Mouse (Mus musculus): ENCODE data around the gene Gba. TPM values are rescaled to one million over a fixed set of nuclear protein-coding genes. Genes with fewer than 3 reads are reported as not detected.

Gba gene
- polyA plus RNA-seq, 1 experiment from 2014 or later = 42.7 TPM

- Histone ChIP-seq H3K27me3 (no peaks in the 10 kb centered on the region), H3K36me3 (no peaks in the 10 kb centered on the region), H3K27ac (replicated peaks) (no peak overlapping the region), H3K4me2 (replicated peaks) (no peak overlapping the region), H3K9ac (replicated peaks) (no peak overlapping the region), H3K4me1 (peaks cover 22% of the 10 kb centered on the region), H3K9me3 (no peaks in the 10 kb centered on the region), H3K4me3 (no peak overlapping the region)
- no peak for ATAC-seq (replicated peaks)
- WGBS = 23% methylated on average over 7 of the region's 7 CpGs
Observed at GRCm38 (mm10) chr3:89250435-89251040, 47.8 kb downstream of the Gba start.

- no peaks in the 10 kb centered on the region for H3K9me3 ChIP-seq
- no peaks in the 10 kb centered on the region for H3K27me3 ChIP-seq
- H3K4me2 ChIP-seq (replicated peaks) = no peak overlapping the region
- WGBS = 10% methylated on average over 17 of the region's 17 CpGs
- ATAC-seq (replicated peaks) = no peak
- no peak overlapping the region for H3K9ac ChIP-seq (replicated peaks)
- H3K4me3 ChIP-seq = no peak overlapping the region
- peaks cover 17% of the 10 kb centered on the region for H3K4me1 ChIP-seq
- H3K36me3 ChIP-seq = no peaks in the 10 kb centered on the region
- H3K27ac ChIP-seq (replicated peaks) = no peak overlapping the region
Observed at GRCm38 (mm10) chr3:89251365-89251895, 48.7 kb downstream of the Gba start.

- Histone ChIP-seq H3K9ac (replicated peaks) (no peak overlapping the region), H3K4me2 (replicated peaks) (no peak overlapping the region), H3K36me3 (no peaks in the 10 kb centered on the region), H3K9me3 (no peaks in the 10 kb centered on the region), H3K4me1 (peaks cover 6% of the 10 kb centered on the region; the same call in 1 of the 2 replicates), H3K27ac (replicated peaks) (no peak overlapping the region), H3K27me3 (no peaks in the 10 kb centered on the region), H3K4me3 (no peak overlapping the region)
- 91% methylated on average over 5 of the region's 5 CpGs for WGBS
- ATAC-seq (replicated peaks) = no peak
Observed at GRCm38 (mm10) chr3:89254994-89255393, 52.3 kb downstream of the Gba start.

- no peak for ATAC-seq (replicated peaks)
- 81% methylated on average over 5 of the region's 5 CpGs for WGBS
- H3K27me3 ChIP-seq = no peaks in the 10 kb centered on the region
- no peak overlapping the region for H3K9ac ChIP-seq (replicated peaks)
- no peak overlapping the region for H3K4me2 ChIP-seq (replicated peaks)
- no peaks in the 10 kb centered on the region for H3K36me3 ChIP-seq
- H3K9me3 ChIP-seq = no peaks in the 10 kb centered on the region
- H3K27ac ChIP-seq (replicated peaks) = no peak overlapping the region
- peaks cover 5% of the 10 kb centered on the region; the same call in 1 of the 2 replicates for H3K4me1 ChIP-seq
- no peak overlapping the region for H3K4me3 ChIP-seq
Observed at GRCm38 (mm10) chr3:89256177-89256576, 53.4 kb downstream of the Gba start.

MicroRNAs encoded within 50 kb of the gene (microRNA counts, 519-probe panel; counts per million panel counts)
- 2,689 counts per million, percentile 62 among the panel's probes with 10 or more counts for microRNA mmu-miR-92b

Small RNA genes lying within 50 kb of the gene (microRNA-seq; reads per million reads assigned to microRNA genes)
- 6,393 reads per million, percentile 93 among the genes with 10 or more reads in this experiment for gene Mir92b

Other genes with a start within 250 kb of the Gba start
- gene Rusc1, start 109.6 kb upstream of the Gba start, polyA plus RNA-seq (2015; fragmentation: Nextera tagmentation; extraction: Ambion mirVana) = 74.8 and 76.2 TPM in 2 replicates
- gene Gm43738, start 101.8 kb upstream of the Gba start, polyA plus RNA-seq (2015; fragmentation: Nextera tagmentation; extraction: Ambion mirVana) = not detected in 2 replicates
- 364 and 375 TPM in 2 replicates for gene Fdps, start 101.0 kb upstream of the Gba start, polyA plus RNA-seq (2015; fragmentation: Nextera tagmentation; extraction: Ambion mirVana)
- gene Pklr, start 66.8 kb upstream of the Gba start, polyA plus RNA-seq (2015; fragmentation: Nextera tagmentation; extraction: Ambion mirVana) = 0.06 and 0.10 TPM in 2 replicates
- gene Hcn3, start 42.7 kb upstream of the Gba start, polyA plus RNA-seq (2015; fragmentation: Nextera tagmentation; extraction: Ambion mirVana) = 30.1 and 34.3 TPM in 2 replicates
- 26.5 and 26.9 TPM in 2 replicates for gene Clk2, start 38.1 kb upstream of the Gba start, polyA plus RNA-seq (2015; fragmentation: Nextera tagmentation; extraction: Ambion mirVana)
- gene Scamp3, start 25.5 kb upstream of the Gba start, polyA plus RNA-seq (2015; fragmentation: Nextera tagmentation; extraction: Ambion mirVana) = 116 and 120 TPM in 2 replicates
- gene Fam189b, start 19.8 kb upstream of the Gba start, polyA plus RNA-seq (2015; fragmentation: Nextera tagmentation; extraction: Ambion mirVana) = 22.3 and 24.6 TPM in 2 replicates
- gene Thbs3, start 12.3 kb downstream of the Gba start, polyA plus RNA-seq (2015; fragmentation: Nextera tagmentation; extraction: Ambion mirVana) = 67.0 and 68.3 TPM in 2 replicates
- 172 and 175 TPM in 2 replicates for gene Mtx1, start 24.2 kb downstream of the Gba start, polyA plus RNA-seq (2015; fragmentation: Nextera tagmentation; extraction: Ambion mirVana)
- gene Muc1, start 26.1 kb downstream of the Gba start, polyA plus RNA-seq (2015; fragmentation: Nextera tagmentation; extraction: Ambion mirVana) = 1.1 and 1.8 TPM in 2 replicates
- 192 and 205 TPM in 2 replicates for gene Krtcap2, start 43.0 kb downstream of the Gba start, polyA plus RNA-seq (2015; fragmentation: Nextera tagmentation; extraction: Ambion mirVana)
- gene Trim46, start 43.4 kb downstream of the Gba start, polyA plus RNA-seq (2015; fragmentation: Nextera tagmentation; extraction: Ambion mirVana) = 57.7 and 58.7 TPM in 2 replicates
- gene Dpm3, start 56.4 kb downstream of the Gba start, polyA plus RNA-seq (2015; fragmentation: Nextera tagmentation; extraction: Ambion mirVana) = 76.5 and 89.6 TPM in 2 replicates
- gene Slc50a1, start 67.6 kb downstream of the Gba start, polyA plus RNA-seq (2015; fragmentation: Nextera tagmentation; extraction: Ambion mirVana) = 35.4 and 40.6 TPM in 2 replicates
- gene Efna1, start 78.2 kb downstream of the Gba start, polyA plus RNA-seq (2015; fragmentation: Nextera tagmentation; extraction: Ambion mirVana) = 9.2 and 9.9 TPM in 2 replicates
- gene Efna3, start 120.0 kb downstream of the Gba start, polyA plus RNA-seq (2015; fragmentation: Nextera tagmentation; extraction: Ambion mirVana) = 41.0 and 42.5 TPM in 2 replicates
- 14.4 and 15.7 TPM in 2 replicates for gene Efna4, start 135.1 kb downstream of the Gba start, polyA plus RNA-seq (2015; fragmentation: Nextera tagmentation; extraction: Ambion mirVana)
- gene Adam15, start 147.1 kb downstream of the Gba start, polyA plus RNA-seq (2015; fragmentation: Nextera tagmentation; extraction: Ambion mirVana) = 32.9 and 34.0 TPM in 2 replicates
- gene Dcst2, start 159.0 kb downstream of the Gba start, polyA plus RNA-seq (2015; fragmentation: Nextera tagmentation; extraction: Ambion mirVana) = 0.11 and 0.13 TPM in 2 replicates
- gene Dcst1, start 162.3 kb downstream of the Gba start, polyA plus RNA-seq (2015; fragmentation: Nextera tagmentation; extraction: Ambion mirVana) = 0.51 and 0.89 TPM in 2 replicates
- gene Zbtb7b, start 191.8 kb downstream of the Gba start, polyA plus RNA-seq (2015; fragmentation: Nextera tagmentation; extraction: Ambion mirVana) = 0.37 and 0.52 TPM in 2 replicates
- 0.64 and 0.82 TPM in 2 replicates for gene Lenep, start 199.9 kb downstream of the Gba start, polyA plus RNA-seq (2015; fragmentation: Nextera tagmentation; extraction: Ambion mirVana)
- 42.0 and 42.3 TPM in 2 replicates for gene Flad1, start 208.9 kb downstream of the Gba start, polyA plus RNA-seq (2015; fragmentation: Nextera tagmentation; extraction: Ambion mirVana)
- gene Cks1b, start 215.5 kb downstream of the Gba start, polyA plus RNA-seq (2015; fragmentation: Nextera tagmentation; extraction: Ambion mirVana) = 165 and 196 TPM in 2 replicates
- gene Shc1, start 215.5 kb downstream of the Gba start, polyA plus RNA-seq (2015; fragmentation: Nextera tagmentation; extraction: Ambion mirVana) = 14.3 and 15.8 TPM in 2 replicates
- gene Pygo2, start 227.3 kb downstream of the Gba start, polyA plus RNA-seq (2015; fragmentation: Nextera tagmentation; extraction: Ambion mirVana) = 39.4 and 41.5 TPM in 2 replicates
- 12.1 and 15.1 TPM in 2 replicates for gene Pbxip1, start 233.8 kb downstream of the Gba start, polyA plus RNA-seq (2015; fragmentation: Nextera tagmentation; extraction: Ambion mirVana)